Mouse (Mus musculus) hindbrain, embryonic 12.5 days (tissue): ENCODE data around the gene Lgi1. TPM values are rescaled to one million over a fixed set of nuclear protein-coding genes. Genes with fewer than 3 reads are reported as not detected.

Source experiments
- ATAC-seq: fragments of 200-750 bp; cut with Nextera tagmentation; 2 replicates; pipeline ENCODE4 v1.8.0; 2017; ENCODE audit warnings: moderate TSS enrichment; ENCODE audit not compliant: low FRiP score
- H3K27ac ChIP-seq: fragments of 300-500 bp; sonication (generic); 2 replicates; pipeline ENCODE4 v1.5.1; 2016; ENCODE audit warnings: mild to moderate bottlenecking
- H3K27me3 ChIP-seq: fragments of 300-500 bp; sonication (generic); 2 replicates; pipeline ENCODE4 v1.6.1; 2016; ENCODE audit warnings: mild to moderate bottlenecking
- H3K36me3 ChIP-seq: fragments of 300-500 bp; sonication (generic); 2 replicates; pipeline ENCODE4 v1.6.1; 2016; ENCODE audit warnings: mild to moderate bottlenecking
- H3K4me1 ChIP-seq: fragments of 300-500 bp; sonication (generic); 2 replicates; pipeline ENCODE4 v1.6.1; 2016
- H3K4me2 ChIP-seq: fragments of 300-500 bp; sonication (generic); replicated peaks from 2 replicates; pipeline ENCODE4 v1.6.1; 2016; ENCODE audit warnings: mild to moderate bottlenecking
- H3K4me3 ChIP-seq: fragments of 300-500 bp; sonication (generic); 2 replicates; pipeline ENCODE4 v1.5.1; 2016; ENCODE audit warnings: mild to moderate bottlenecking
- H3K9ac ChIP-seq: fragments of 300-500 bp; sonication (generic); 2 replicates; pipeline ENCODE4 v1.6.1; 2016; ENCODE audit warnings: mild to moderate bottlenecking, moderate library complexity
- H3K9me3 ChIP-seq: fragments of 300-500 bp; sonication (generic); replicated peaks from 2 replicates; pipeline ENCODE4 v1.6.1; 2016; ENCODE audit warnings: mild to moderate bottlenecking
- WGBS: fragments of 180-500 bp; shearing (Covaris S2); methylation state at CpG from one replicate; pipeline ENCODE4 v1.1.7; 2016; 5-methylcytosine and 5-hydroxymethylcytosine counted together
- polyA plus RNA-seq: library from polyadenylated mRNA; unstranded; fragments of >200 nt; fragmentation: Nextera tagmentation; extraction: Ambion mirVana; gene quantifications from 2 replicates; pipeline ENCODE4 v1.2.1, GENCODE M21; 2016

The Lgi1 gene
- polyA plus RNA-seq, 1 experiment from 2014 or later = 5.2 TPM

DNA sequence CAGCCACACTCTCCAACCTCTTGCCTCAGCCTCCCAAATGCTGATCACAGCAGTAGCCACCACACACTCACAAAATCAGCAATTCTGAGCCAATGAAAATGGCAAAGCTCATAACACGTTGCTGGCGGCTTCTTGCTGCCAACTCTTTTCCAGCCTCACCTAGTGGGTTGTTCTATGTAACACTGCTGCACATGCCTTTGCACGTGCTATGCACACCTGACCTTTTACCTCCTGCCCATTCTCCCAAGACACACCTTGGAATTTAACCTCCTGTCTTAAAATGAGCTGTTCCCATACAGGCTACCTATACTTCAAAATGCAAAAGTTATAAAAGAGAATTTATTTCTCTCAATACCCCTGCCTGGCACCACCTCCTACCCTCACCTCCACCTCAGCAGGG, 72.2 kb downstream of the Lgi1 start:
- Histone ChIP-seq H3K36me3 (no peaks in the 10 kb centered on the region), H3K27me3 (no peaks in the 10 kb centered on the region), H3K4me2 (no peak overlapping the region), H3K4me3 (no peak overlapping the region), H3K9ac (no peak overlapping the region), H3K4me1 (no peaks in the 10 kb centered on the region), H3K9me3 (no peaks in the 10 kb centered on the region), H3K27ac (no peak overlapping the region)
- WGBS = 87% methylated on average over 3 of the region's 3 CpGs
- no peak for ATAC-seq

DNA sequence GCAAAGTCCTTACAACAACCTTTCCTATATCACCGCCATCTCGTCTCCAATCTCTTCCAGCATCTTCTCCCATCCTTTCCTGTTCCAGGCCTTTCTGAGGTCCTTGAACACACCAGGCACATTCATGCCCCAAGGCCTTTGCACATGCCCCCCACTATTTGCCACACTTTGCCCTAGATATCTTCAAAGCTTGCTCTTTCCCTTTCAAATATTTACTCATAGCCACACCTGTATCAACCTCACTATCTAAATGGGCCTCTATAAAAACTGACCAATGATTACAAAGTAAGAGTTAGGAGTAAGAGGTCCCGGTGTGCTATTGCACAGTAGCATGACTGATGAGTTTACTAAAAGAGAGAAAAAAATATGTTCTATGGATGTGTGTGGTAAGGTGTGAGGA, 73.0 kb downstream of the Lgi1 start:
- Histone ChIP-seq H3K9ac (no peak overlapping the region), H3K4me2 (no peak overlapping the region), H3K4me3 (no peak overlapping the region), H3K36me3 (no peaks in the 10 kb centered on the region), H3K27ac (no peak overlapping the region), H3K9me3 (no peaks in the 10 kb centered on the region), H3K27me3 (no peaks in the 10 kb centered on the region), H3K4me1 (no peaks in the 10 kb centered on the region)
- no peak for ATAC-seq
- 95% methylated on average over 3 of the region's 3 CpGs for WGBS

DNA sequence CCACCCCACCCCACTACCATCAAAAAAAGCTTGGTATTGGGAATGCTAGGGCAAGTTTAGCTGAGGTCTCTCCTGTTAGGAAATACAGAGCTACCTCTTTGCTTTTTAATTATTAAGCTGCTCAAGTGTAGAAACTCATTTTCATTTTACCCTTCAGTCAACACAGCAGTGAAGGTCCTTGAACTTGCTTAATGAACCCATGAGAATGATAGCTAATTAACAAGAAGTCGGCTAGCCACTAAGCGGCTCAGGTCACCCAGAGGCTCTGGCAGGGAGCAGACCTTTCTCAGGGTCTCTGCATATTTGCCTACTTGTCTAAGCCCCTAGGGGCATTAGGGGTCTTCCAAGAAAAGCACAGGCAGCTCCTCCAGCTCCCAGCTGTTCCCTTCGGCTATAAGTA, 75.4 kb downstream of the Lgi1 start:
- Histone ChIP-seq H3K9me3 (no peaks in the 10 kb centered on the region), H3K4me1 (no peaks in the 10 kb centered on the region), H3K27ac (no peak overlapping the region), H3K4me2 (no peak overlapping the region), H3K9ac (no peak overlapping the region), H3K36me3 (no peaks in the 10 kb centered on the region), H3K4me3 (no peak overlapping the region), H3K27me3 (no peaks in the 10 kb centered on the region)
- no peak for ATAC-seq
- WGBS = 70% methylated on average over 3 of the region's 3 CpGs

DNA sequence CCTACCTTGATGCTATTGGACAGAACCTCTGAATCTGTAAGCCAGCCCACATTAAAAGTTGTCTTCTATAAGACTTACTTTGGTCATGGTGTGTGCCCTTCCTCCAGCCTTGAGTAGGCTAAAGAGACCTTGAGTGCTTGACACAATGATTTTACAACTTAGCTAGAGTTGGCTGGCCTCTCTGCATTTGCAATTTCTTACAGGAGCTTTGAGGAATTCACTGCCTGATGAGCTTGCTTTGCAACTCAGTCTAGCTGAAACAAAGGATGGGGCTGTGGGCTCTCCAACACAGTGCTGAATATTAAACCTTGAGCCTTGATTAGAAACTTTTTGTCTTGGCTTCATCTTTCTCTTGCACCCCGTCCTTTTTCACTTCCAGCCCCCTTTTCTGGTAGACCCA, 78.9 kb downstream of the Lgi1 start:
- H3K27me3 ChIP-seq = no peaks in the 10 kb centered on the region
- H3K4me1 ChIP-seq = no peaks in the 10 kb centered on the region
- no peak overlapping the region for H3K4me2 ChIP-seq
- no peak overlapping the region for H3K9ac ChIP-seq
- H3K27ac ChIP-seq = no peak overlapping the region
- ATAC-seq = no peak
- WGBS = 79% methylated on average over 1 of the region's 1 CpGs
- H3K4me3 ChIP-seq = no peak overlapping the region
- no peaks in the 10 kb centered on the region for H3K36me3 ChIP-seq
- no peaks in the 10 kb centered on the region for H3K9me3 ChIP-seq

DNA sequence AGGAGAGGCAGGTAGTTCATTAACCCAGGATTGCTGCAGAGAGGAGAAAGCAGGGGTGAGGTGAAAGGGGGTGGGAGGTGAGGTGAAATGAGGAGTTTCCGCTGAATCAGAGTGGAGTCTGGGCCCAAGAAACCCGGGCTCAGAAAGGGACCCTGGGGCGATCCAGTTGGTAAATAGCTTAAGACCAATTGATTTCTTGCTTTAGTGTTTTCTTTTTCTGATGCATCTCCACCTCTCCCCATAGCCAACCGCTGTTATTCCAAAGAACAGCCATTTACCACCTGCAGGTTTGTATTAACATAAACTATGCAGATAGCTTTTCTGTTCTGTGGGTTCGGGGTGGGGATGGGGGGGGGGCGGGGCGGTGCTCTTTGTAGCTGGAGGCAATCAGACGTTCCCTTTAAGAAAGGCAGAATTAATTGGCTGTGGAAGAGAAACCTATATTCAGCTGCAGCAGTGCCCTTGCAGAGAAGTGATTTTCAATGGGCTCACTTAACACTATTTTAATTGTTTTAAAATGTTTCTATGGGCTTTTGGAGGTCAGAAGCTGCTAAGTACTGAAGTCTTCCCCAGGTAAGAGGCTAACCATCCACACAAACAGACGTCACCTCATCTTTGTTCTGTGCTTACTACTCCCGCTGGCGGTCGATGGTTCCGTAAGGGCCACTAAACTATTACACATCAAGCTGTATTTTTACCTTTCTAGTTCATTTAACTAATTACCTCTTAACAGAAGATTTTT, 84.1 kb downstream of the Lgi1 start:
- Histone ChIP-seq H3K9me3 (no peaks in the 10 kb centered on the region), H3K4me2 (0 out of 2 replicates have a peak overlapping the region, but pooled peaks have one; percentile 7), H3K27me3 (no peaks in the 10 kb centered on the region), H3K27ac (0 out of 2 replicates have a peak overlapping the region, but pooled peaks have one; percentile 0), H3K4me1 (peaks cover 4% of the 10 kb centered on the region), H3K9ac (no peak overlapping the region), H3K36me3 (no peaks in the 10 kb centered on the region), H3K4me3 (no peak overlapping the region)
- WGBS = 31% methylated on average over 13 of the region's 13 CpGs
- peak; percentile 85 for ATAC-seq

DNA sequence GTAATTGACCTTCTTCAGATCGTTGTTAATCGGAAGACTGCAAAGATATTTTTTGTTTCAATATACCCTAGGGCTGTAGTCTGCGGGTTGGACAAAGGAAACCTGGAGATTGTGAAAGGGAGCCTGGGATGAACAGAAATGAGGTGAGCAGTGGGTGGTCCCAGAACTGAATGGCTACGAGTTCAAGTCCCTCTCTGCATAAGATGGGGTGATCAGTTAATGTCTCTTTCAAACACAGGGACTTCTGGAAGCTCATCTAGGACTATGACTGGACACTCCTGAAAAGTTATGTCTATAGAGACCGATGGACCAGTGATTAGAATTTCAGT, 84.6 kb downstream of the Lgi1 start:
- H3K36me3 ChIP-seq = no peaks in the 10 kb centered on the region
- no peak overlapping the region for H3K4me2 ChIP-seq
- H3K27ac ChIP-seq = no peak overlapping the region
- H3K4me1 ChIP-seq = peaks cover 4% of the 10 kb centered on the region
- no peaks in the 10 kb centered on the region for H3K9me3 ChIP-seq
- H3K4me3 ChIP-seq = no peak overlapping the region
- no peak overlapping the region for H3K9ac ChIP-seq
- WGBS = 71% methylated on average over 5 of the region's 5 CpGs
- no peak for ATAC-seq
- H3K27me3 ChIP-seq = no peaks in the 10 kb centered on the region

DNA sequence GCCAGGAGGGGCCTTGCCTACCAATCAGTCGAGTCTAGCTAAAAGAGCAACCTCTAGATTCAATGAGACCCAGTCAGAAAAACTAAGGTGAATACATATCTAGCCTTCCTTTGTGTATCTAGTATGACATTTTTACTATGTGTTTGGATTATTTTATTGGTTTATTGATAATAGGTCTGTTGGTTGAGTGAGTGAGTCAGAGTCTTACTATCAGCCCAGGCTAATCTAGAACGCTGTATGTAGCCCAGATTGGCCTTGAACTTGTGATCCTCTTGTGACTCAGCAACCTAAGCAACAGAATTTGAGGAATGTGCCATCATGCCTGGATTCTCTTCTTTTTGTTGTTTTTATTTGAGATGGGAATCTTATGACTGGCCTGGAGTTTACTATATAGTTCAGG, 86.9 kb downstream of the Lgi1 start:
- WGBS = 82% methylated on average over 2 of the region's 2 CpGs
- no peaks in the 10 kb centered on the region for H3K36me3 ChIP-seq
- no peak for ATAC-seq

DNA sequence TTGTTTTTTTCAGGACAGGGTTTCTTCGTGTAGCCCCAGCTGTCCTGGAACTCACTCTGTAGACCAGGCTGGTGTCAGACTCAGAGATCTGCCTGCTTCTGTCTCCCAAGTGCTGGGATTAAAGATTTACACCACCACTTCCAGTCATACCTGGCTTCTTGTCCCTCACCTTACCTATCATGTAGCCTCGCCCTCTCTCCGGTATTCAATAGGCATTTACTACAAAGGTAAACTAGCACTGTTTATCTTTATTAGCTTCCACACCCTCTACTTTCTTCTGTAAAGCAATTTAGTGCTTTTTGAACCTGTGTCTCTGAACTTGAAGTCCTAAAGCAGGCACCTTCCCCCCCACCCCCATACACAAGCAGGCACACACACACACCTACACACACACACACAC, 87.4 kb downstream of the Lgi1 start:
- 96% methylated on average over 3 of the region's 3 CpGs for WGBS
- H3K4me2 ChIP-seq = no peak overlapping the region
- ATAC-seq = no peak
- H3K4me3 ChIP-seq = no peak overlapping the region
- no peaks in the 10 kb centered on the region for H3K27me3 ChIP-seq
- H3K36me3 ChIP-seq = no peaks in the 10 kb centered on the region
- H3K27ac ChIP-seq = no peak overlapping the region
- no peak overlapping the region for H3K9ac ChIP-seq
- no peaks in the 10 kb centered on the region for H3K9me3 ChIP-seq
- H3K4me1 ChIP-seq = peaks cover 4% of the 10 kb centered on the region

More for the DNA sequence above, 86.9 kb downstream of the Lgi1 start:
- no peaks in the 10 kb centered on the region for H3K27me3 ChIP-seq
- H3K27ac ChIP-seq = no peak overlapping the region
- H3K4me3 ChIP-seq = no peak overlapping the region
- H3K9me3 ChIP-seq = no peaks in the 10 kb centered on the region
- no peak overlapping the region for H3K9ac ChIP-seq
- peaks cover 4% of the 10 kb centered on the region for H3K4me1 ChIP-seq
- no peak overlapping the region for H3K4me2 ChIP-seq

DNA sequence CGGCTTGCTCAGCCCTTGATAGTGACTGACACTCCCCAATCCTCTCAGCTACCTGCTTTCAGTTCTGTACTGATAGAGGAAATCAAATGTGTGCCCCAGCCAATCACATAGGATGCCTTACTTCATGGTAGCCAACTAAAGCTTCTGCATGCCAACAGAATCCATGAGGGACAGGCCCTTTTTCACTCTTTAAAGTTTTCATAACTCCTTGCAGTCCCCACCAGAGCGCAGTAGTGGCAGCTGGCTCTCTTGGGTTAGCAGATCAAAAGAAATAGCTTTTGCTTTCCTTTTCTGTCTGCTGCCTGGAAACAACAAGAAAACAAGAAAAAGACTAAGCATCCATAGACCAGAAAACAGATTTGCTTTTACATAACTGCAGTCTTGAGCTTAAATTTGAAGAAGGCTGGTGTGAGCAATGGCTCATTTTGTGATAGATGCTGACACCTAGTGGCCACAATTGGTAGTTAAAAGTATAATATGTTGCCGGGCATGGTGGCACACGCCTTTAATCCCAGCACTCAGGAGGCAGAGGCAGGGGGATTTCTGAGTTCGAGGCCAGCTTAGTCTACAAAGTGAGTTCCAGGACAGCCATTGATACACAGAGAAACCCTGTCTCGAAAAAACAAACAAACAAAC, 88.3 kb downstream of the Lgi1 start:
- H3K9ac ChIP-seq = no peak overlapping the region
- no peak overlapping the region for H3K4me3 ChIP-seq
- H3K4me2 ChIP-seq = no peak overlapping the region
- no peaks in the 10 kb centered on the region for H3K27me3 ChIP-seq
- WGBS = 47% methylated on average over 6 of the region's 6 CpGs
- peaks cover 4% of the 10 kb centered on the region for H3K4me1 ChIP-seq
- H3K36me3 ChIP-seq = no peaks in the 10 kb centered on the region
- ATAC-seq = no peak
- H3K27ac ChIP-seq = no peak overlapping the region
- H3K9me3 ChIP-seq = no peaks in the 10 kb centered on the region

DNA sequence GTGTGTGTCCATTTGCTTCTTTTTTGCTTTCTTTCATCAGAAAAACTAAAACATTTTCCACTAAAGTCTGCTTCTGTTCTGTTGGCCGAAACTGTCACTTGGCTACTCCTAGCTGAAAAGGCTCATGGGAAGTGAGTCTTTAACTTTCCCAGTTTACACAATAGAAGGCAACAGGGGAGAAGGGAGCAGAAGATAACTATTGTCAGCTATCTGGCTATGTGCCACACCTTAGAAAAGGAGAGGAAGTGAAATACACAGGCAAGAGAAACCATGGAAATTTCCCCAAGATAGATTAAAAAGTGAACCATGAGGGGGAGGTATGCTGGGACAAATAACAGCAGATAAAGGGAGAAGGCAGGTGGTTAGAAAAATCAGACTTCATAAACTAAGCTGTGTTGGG, 89.9 kb downstream of the Lgi1 start:
- H3K9ac ChIP-seq = no peak overlapping the region
- H3K27ac ChIP-seq = no peak overlapping the region
- no peak overlapping the region for H3K4me3 ChIP-seq
- no peaks in the 10 kb centered on the region for H3K9me3 ChIP-seq
- ATAC-seq = no peak
- H3K4me2 ChIP-seq = no peak overlapping the region
- no peaks in the 10 kb centered on the region for H3K36me3 ChIP-seq
- H3K4me1 ChIP-seq = no peaks in the 10 kb centered on the region
- 83% methylated on average over 1 of the region's 1 CpGs for WGBS
- H3K27me3 ChIP-seq = no peaks in the 10 kb centered on the region

DNA sequence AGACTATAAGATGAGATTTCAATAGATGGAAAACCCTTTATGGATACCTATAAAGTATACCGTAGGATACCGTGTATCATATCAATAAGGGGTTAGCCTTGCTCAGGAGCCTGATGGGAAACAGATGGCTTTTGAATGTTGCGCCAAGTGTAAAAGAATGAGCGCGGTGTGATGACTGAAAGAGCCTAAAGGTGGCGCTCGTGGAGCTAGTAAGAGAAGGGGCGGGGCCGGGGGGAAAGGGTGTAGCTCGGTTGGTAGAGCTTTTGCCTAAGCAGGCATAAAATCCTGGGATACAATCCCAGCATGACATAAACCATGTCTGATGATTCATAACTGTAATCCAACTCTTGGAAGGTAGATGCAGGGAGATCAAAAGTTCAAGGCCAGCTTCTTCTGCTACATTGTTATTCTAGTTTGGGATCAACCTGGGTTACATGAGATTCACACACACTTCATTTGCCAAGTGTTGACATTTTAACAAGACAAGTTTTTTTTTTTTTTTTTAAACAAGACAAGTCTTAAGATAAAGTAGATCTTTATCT, 90.6 kb downstream of the Lgi1 start:
- H3K4me1 ChIP-seq = no peaks in the 10 kb centered on the region
- WGBS = 63% methylated on average over 10 of the region's 10 CpGs
- H3K27me3 ChIP-seq = no peaks in the 10 kb centered on the region
- no peak overlapping the region for H3K4me2 ChIP-seq
- H3K27ac ChIP-seq = no peak overlapping the region
- no peak overlapping the region for H3K4me3 ChIP-seq
- no peaks in the 10 kb centered on the region for H3K36me3 ChIP-seq
- no peaks in the 10 kb centered on the region for H3K9me3 ChIP-seq
- H3K9ac ChIP-seq = no peak overlapping the region
- ATAC-seq = no peak

DNA sequence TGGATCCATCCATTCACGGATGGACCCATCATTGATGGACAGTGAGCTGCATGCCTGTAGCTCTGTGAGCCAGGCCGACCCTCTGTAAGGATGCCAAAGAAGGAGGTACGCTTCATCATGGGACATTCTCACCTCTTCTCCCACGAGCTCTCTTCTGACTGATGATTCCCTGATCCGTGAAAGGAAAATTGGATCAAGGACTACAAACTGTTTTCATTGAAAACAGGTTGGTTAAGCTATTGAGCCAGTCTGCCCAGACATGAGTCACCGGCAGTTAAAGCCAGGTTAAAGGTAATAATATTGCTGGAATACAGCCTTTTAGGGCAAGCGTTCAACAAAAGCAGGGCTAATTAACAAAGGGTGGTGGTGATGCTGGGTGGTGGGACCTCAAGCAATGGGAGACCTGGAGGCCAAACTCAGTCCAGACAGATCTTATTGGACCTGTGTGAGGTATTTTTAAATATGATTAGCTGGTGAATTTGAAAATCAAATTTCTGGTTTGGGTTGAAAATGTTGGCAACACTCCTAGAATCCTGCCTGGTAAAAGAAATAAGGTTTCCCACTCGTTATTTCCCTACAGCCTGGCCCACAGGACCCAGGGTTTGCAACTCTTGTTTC, 92.0 kb downstream of the Lgi1 start:
- Histone ChIP-seq H3K4me2 (no peak overlapping the region), H3K36me3 (no peaks in the 10 kb centered on the region), H3K9me3 (no peaks in the 10 kb centered on the region), H3K27ac (no peak overlapping the region), H3K4me3 (no peak overlapping the region), H3K4me1 (no peaks in the 10 kb centered on the region), H3K9ac (no peak overlapping the region), H3K27me3 (no peaks in the 10 kb centered on the region)
- 87% methylated on average over 8 of the region's 8 CpGs for WGBS
- ATAC-seq = no peak
